Mouse (Mus musculus): Measurements from ENCODE around the gene Olfr813.

Gene Olfr813

DNA sequence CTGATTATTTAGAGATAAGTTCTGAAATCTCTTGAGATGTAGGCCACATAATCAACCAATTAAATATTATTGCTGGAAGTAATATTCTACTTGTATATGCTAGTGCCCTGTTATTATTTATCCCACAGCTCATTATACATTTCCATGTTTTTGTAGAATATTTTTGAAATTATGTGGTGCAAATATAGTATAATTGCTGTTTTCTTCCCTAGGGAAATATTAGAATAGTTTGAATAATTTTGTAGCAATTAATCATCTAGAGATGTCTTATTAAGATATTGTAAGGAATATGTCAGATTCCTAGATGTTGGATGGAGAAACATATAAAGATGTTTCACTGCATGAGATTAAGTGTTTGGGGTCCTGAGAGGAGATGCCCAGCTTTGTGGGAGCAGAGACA is at the start of gene Olfr813:
Gene Olfr813, plus strand, starts transcription at position 301 of the 400 bp plus-strand sequence.

DNA sequence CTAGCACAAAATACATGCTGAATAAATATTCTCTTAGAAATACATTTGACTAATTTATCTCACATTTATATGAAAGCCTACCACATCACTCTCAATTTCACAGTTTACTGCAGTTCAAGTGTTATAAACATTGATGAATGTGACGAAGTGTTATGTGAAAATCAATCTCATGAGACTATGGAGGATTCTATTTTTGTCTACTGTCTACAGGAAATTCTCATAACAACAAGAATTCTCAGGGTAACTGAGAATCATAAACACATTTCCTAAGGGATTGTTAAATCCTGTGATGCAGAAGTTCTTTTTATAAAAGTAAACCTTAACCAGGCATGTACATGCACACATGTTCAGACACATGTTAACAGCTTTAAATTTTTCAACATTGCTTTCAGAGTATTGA is 9.2 kb upstream of the Olfr813 start, which contains the start of gene Olfr812:
Gene Olfr812, minus strand, starts transcription at position 101 of the 400 bp plus-strand sequence.
- WGBS, result 50% methylated on average over 1 of the region's 1 CpGs

DNA sequence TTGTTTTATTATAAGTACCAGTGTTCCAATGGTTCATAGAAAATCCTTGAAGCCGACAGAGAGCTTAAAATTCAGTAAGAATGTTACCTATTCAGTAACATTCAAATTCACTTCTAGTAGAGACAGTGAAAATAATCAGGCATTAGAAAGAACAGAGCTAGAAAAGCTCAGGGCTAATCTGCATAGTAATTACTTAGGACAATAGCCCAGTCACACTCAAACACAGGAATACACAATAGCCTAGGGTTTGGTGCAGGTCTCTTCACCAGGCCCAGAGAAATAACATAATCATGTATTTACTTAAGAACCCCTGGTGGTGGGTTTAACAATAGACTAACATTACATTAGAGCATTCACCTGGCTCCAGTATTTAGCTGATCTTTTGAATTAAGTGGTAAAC is 7.8 kb upstream of the Olfr813 start:
- WGBS, result 49% methylated on average over 1 of the region's 1 CpGs

DNA sequence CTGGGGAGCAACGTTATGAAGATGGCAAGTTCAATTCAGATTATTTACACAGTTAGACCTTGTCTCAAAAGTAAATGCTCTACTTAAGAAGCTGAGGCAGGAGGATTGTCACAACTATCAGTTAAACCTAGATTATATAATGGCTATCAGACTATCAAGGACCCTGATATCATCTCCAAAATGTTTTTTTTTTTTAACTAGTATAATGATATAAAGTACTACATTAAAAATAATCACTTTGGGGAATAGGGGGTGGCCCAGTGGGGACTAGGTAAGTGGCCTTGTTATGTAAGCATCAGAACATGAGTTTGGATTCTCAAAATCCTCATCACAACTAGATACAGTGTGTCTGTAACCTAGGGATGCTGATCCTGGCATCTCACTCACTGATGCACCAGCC is 24.6 kb downstream of the Olfr813 start, which contains the start of gene Olfr814:
Gene Olfr814, minus strand, starts transcription at position 101 of the 400 bp plus-strand sequence.
- 83% methylated on average over 1 of the region's 1 CpGs for WGBS

DNA sequence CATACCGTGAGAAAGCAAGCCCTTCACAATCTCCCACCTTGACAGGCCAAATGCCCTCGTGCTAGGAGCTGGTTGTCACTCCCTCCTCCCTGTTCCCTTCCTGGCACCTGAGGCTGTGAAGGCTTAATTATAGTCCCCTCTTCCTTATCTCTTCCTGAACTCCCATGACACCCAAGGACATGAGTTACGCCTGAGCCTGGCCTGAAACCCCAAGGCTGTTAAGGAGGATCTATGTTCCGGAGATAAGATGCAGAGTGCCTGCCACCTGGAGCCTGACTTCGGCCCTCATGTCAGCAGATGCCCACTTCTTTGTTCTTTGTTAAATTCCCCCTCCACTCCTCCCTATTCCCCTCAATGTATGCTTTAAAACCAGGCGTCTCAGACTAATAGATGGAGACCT is 30.3 kb downstream of the Olfr813 start:
- 87% methylated on average over 6 of the region's 6 CpGs for WGBS

DNA sequence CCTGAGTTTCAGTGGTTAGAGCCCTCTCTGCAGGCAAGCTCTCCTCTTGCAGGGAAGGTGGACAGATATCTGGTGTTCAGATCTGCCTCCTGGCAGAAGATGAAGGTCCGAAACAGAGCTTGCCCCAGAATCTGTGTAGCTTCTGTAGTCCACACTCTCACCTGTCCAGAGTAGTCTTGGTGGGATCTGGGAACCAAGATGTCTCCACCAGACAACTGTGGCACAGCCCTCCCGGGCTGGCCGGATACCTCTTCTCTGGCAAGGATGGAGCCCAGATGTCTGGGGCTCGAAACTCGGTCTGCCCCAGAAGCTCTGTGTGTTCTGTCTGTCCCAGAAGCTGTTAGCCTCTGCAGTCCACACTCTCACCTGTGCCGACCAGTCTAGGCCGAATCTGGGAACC is 30.8 kb downstream of the Olfr813 start:
- WGBS, result 95% methylated on average over 7 of the region's 7 CpGs

DNA sequence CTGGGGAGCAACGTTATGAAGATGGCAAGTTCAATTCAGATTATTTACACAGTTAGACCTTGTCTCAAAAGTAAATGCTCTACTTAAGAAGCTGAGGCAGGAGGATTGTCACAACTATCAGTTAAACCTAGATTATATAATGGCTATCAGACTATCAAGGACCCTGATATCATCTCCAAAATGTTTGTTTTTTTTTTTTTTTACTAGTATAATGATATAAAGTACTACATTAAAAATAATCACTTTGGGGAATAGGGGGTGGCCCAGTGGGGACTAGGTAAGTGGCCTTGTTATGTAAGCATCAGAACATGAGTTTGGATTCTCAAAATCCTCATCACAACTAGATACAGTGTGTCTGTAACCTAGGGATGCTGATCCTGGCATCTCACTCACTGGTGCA is 50.6 kb downstream of the Olfr813 start, which contains the start of gene Olfr815:
Gene Olfr815, minus strand, starts transcription at position 101 of the 400 bp plus-strand sequence.
- WGBS, result 57% methylated on average over 1 of the region's 1 CpGs
